Comparison of ENCODE assay signal across 30 mouse cellular contexts in the genomic region with DNA sequence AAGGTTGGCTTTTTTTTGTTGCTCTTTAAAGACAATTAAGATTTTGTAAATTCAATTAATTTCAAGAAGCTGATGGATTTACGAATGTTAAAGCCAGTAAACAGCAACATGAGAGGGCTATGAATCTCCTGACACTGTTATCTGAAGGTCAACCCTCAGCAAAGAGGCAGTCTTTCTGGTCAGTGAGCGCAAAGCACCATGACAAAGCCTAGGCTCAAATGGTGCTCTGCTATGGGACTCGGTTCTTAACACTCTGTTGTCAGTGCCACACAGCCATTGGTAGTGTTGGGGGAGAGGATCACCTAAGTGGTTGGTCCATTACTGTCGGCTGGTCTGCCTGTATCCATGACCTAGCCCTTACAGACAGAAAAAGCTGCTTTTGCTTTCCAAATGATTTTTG.
DNase-seq lines count a peak whose midpoint lies in the region; ATAC-seq lines count a peak whose summit lies in the region.
"Had no signal": no experiment of that assay in that cellular context is flagged by ENCODE, and none has a peak within 500 bp of the region (broad histone marks: within the 10 kb centered on the region; RNA-seq: fewer than 3 reads in every experiment).

No protein-coding gene starts in this region.

- no peaks in the 10 kb centered on the region for H3K9me3 ChIP-seq in kidney, embryonic 14.5 days (ENCODE audit: control insufficient read depth, low read length)
- H3K9me3 ChIP-seq in kidney, embryonic 16.5 days (ENCODE audit: low read length) = no peaks in the 10 kb centered on the region
- H3K9me3 ChIP-seq in midbrain, embryonic 16.5 days (replicated peaks; ENCODE audit: control insufficient read depth, low read length, poor library complexity, severe bottlenecking) = no peaks in the 10 kb centered on the region
- H3K9me3 ChIP-seq in midbrain, embryonic 10.5 days (replicated peaks) = no peaks in the 10 kb centered on the region
- H3K9me3 ChIP-seq in neural tube, embryonic 15.5 days (replicated peaks) = no peaks in the 10 kb centered on the region
- H3K9me3 ChIP-seq in heart, embryonic 10.5 days = no peaks in the 10 kb centered on the region
- H3K9me3 ChIP-seq: embryonic facial prominence, embryonic 10.5 days; embryonic facial prominence, embryonic 15.5 days; forebrain, embryonic 12.5 days; liver, embryonic 12.5 days; megakaryocyte, embryonic 14.5 days; stomach, embryonic 15.5 days had no signal

- H3K36me3 ChIP-seq in kidney, embryonic 14.5 days (ENCODE audit: control insufficient read depth, insufficient read depth, low read length) = no peaks in the 10 kb centered on the region
- no peaks in the 10 kb centered on the region for H3K36me3 ChIP-seq in kidney, embryonic 16.5 days (ENCODE audit: insufficient read depth, low read length)
- no peaks in the 10 kb centered on the region for H3K36me3 ChIP-seq in midbrain, embryonic 16.5 days (ENCODE audit: control insufficient read depth, insufficient read depth, low read length)
- no peaks in the 10 kb centered on the region for H3K36me3 ChIP-seq in midbrain, embryonic 10.5 days
- H3K36me3 ChIP-seq in neural tube, embryonic 15.5 days = no peaks in the 10 kb centered on the region
- no peaks in the 10 kb centered on the region for H3K36me3 ChIP-seq in heart, embryonic 10.5 days
- H3K36me3 ChIP-seq: embryonic facial prominence, embryonic 10.5 days; embryonic facial prominence, embryonic 15.5 days; forebrain, embryonic 12.5 days; G1E; liver, embryonic 12.5 days; stomach, embryonic 15.5 days had no signal

- no peaks in the 10 kb centered on the region for H3K27me3 ChIP-seq in kidney, embryonic 14.5 days (ENCODE audit: control insufficient read depth, insufficient read depth, low read length)
- no peaks in the 10 kb centered on the region for H3K27me3 ChIP-seq in kidney, embryonic 16.5 days (ENCODE audit: insufficient read depth, low read length)
- no peaks in the 10 kb centered on the region for H3K27me3 ChIP-seq in midbrain, embryonic 16.5 days (ENCODE audit: control insufficient read depth, insufficient read depth, low read depth, low read length)
- no peaks in the 10 kb centered on the region for H3K27me3 ChIP-seq in midbrain, embryonic 10.5 days (ENCODE audit: low read depth, poor library complexity, severe bottlenecking)
- H3K27me3 ChIP-seq in neural tube, embryonic 15.5 days (replicated peaks) = no peaks in the 10 kb centered on the region
- H3K27me3 ChIP-seq in heart, embryonic 10.5 days (ENCODE audit: insufficient read depth, poor library complexity, severe bottlenecking) = no peaks in the 10 kb centered on the region
- H3K27me3 ChIP-seq: embryonic facial prominence, embryonic 15.5 days; forebrain, embryonic 12.5 days; stomach, embryonic 15.5 days had no signal

- no peak overlapping the region for H3K27ac ChIP-seq in kidney, embryonic 14.5 days (ENCODE audit: low read depth, low read length)
- no peak overlapping the region for H3K27ac ChIP-seq in kidney, embryonic 16.5 days (ENCODE audit: low read length)
- no peak overlapping the region for H3K27ac ChIP-seq in midbrain, embryonic 16.5 days (ENCODE audit: low read length)
- H3K27ac ChIP-seq in midbrain, embryonic 10.5 days (replicated peaks) = no peak overlapping the region
- H3K27ac ChIP-seq in neural tube, embryonic 15.5 days (replicated peaks) = no peak overlapping the region
- no peak overlapping the region for H3K27ac ChIP-seq in heart, embryonic 10.5 days
- H3K27ac ChIP-seq: embryonic facial prominence, embryonic 10.5 days; embryonic facial prominence, embryonic 15.5 days; forebrain, embryonic 12.5 days; layer of hippocampus, adult 2 months; left cerebral cortex, adult 2 months; liver, embryonic 12.5 days; stomach, embryonic 15.5 days had no signal

- no peak overlapping the region for H3K9ac ChIP-seq in kidney, embryonic 14.5 days (ENCODE audit: low read depth, low read length)
- no peak overlapping the region for H3K9ac ChIP-seq in kidney, embryonic 16.5 days (replicated peaks; ENCODE audit: low read length)
- no peak overlapping the region for H3K9ac ChIP-seq in midbrain, embryonic 16.5 days (ENCODE audit: low read depth, low read length)
- H3K9ac ChIP-seq in neural tube, embryonic 15.5 days (replicated peaks) = no peak overlapping the region
- H3K9ac ChIP-seq: embryonic facial prominence, embryonic 15.5 days; forebrain, embryonic 12.5 days; forebrain, postnatal 0 days; liver, embryonic 12.5 days; liver, postnatal 0 days; stomach, embryonic 15.5 days had no signal

- WGBS in kidney, embryonic 14.5 days = 40% methylated on average over 4 of the region's 4 CpGs
- 40% methylated on average over 4 of the region's 4 CpGs for WGBS in kidney, embryonic 16.5 days
- 80% methylated on average over 4 of the region's 4 CpGs for WGBS in midbrain, embryonic 16.5 days
- WGBS in midbrain, embryonic 10.5 days = 65% methylated on average over 4 of the region's 4 CpGs
- 48% methylated on average over 4 of the region's 4 CpGs for WGBS in neural tube, embryonic 15.5 days
- 66% methylated on average over 4 of the region's 4 CpGs for WGBS in heart, embryonic 10.5 days

- peak; percentile 16 for DNase-seq in cerebellum, adult 9-10 months
- no peak for DNase-seq in cerebellum, postnatal 36 days
- no peak for DNase-seq in midbrain, embryonic 10.5 days (ENCODE audit: low spot score)
- no peak for DNase-seq in heart, embryonic 10.5 days (ENCODE audit: low spot score)
- DNase-seq: adrenal gland, postnatal 10 days; cerebellum, adult 11 months; cerebellum, adult 9-11 months; forebrain, postnatal 0 days; gastrocnemius, postnatal 10 days; heart, postnatal 14 days; kidney, adult 8-10 months; kidney, postnatal 36 days; liver, postnatal 0 days; lung, postnatal 4 days; right cerebral cortex, postnatal 25 days had no signal

- H3K4me3 ChIP-seq in kidney, embryonic 14.5 days (ENCODE audit: low read length) = no peak overlapping the region
- H3K4me3 ChIP-seq in kidney, embryonic 16.5 days (ENCODE audit: low read length) = no peak overlapping the region
- H3K4me3 ChIP-seq in midbrain, embryonic 16.5 days (ENCODE audit: low read depth, low read length) = no peak overlapping the region
- H3K4me3 ChIP-seq in midbrain, embryonic 10.5 days = no peak overlapping the region
- H3K4me3 ChIP-seq in neural tube, embryonic 15.5 days (replicated peaks) = peak overlapping the region; percentile 18; the same call in 1 of the 2 replicates
- no peak overlapping the region for H3K4me3 ChIP-seq in heart, embryonic 10.5 days
- H3K4me3 ChIP-seq: embryonic facial prominence, embryonic 10.5 days; embryonic facial prominence, embryonic 15.5 days; forebrain, embryonic 12.5 days; layer of hippocampus, adult 2 months; left cerebral cortex, adult 2 months; liver, embryonic 12.5 days; megakaryocyte, embryonic 14.5 days; stomach, embryonic 15.5 days had no signal

- ATAC-seq in kidney, embryonic 14.5 days (ENCODE audit: low FRiP score, low TSS enrichment) = no peak
- ATAC-seq in kidney, embryonic 16.5 days (ENCODE audit: low FRiP score, low TSS enrichment) = no peak
- ATAC-seq in midbrain, embryonic 16.5 days = no peak
- no peak for ATAC-seq in neural tube, embryonic 15.5 days (ENCODE audit: low FRiP score)
- ATAC-seq: forebrain, postnatal 0 days; intestine, embryonic 16.5 days; liver, embryonic 12.5 days; liver, postnatal 0 days; lung, postnatal 0 days had no signal

- peaks cover 16% of the 10 kb centered on the region for H3K4me1 ChIP-seq in kidney, embryonic 14.5 days (ENCODE audit: control insufficient read depth, insufficient read depth, low read length)
- peaks cover 23% of the 10 kb centered on the region for H3K4me1 ChIP-seq in kidney, embryonic 16.5 days (ENCODE audit: insufficient read depth, low read length)
- peaks cover 11% of the 10 kb centered on the region for H3K4me1 ChIP-seq in midbrain, embryonic 16.5 days (ENCODE audit: control insufficient read depth, insufficient read depth, low read length)
- peaks cover 13% of the 10 kb centered on the region for H3K4me1 ChIP-seq in midbrain, embryonic 10.5 days
- peaks cover 39% of the 10 kb centered on the region for H3K4me1 ChIP-seq in neural tube, embryonic 15.5 days
- peaks cover 4% of the 10 kb centered on the region for H3K4me1 ChIP-seq in heart, embryonic 10.5 days
- H3K4me1 ChIP-seq: liver, embryonic 12.5 days; stomach, embryonic 15.5 days had no signal

- H3K4me2 ChIP-seq in kidney, embryonic 14.5 days (replicated peaks; ENCODE audit: low read depth, low read length) = 0 out of 2 replicates have a peak overlapping the region, but pooled peaks have one; percentile 17
- H3K4me2 ChIP-seq in kidney, embryonic 16.5 days (replicated peaks; ENCODE audit: low read depth, low read length) = no peak overlapping the region
- H3K4me2 ChIP-seq in midbrain, embryonic 16.5 days (ENCODE audit: low read length) = peak overlapping the region; percentile 33
- H3K4me2 ChIP-seq in neural tube, embryonic 15.5 days = peak overlapping the region; percentile 42
- H3K4me2 ChIP-seq: embryonic facial prominence, embryonic 15.5 days; forebrain, embryonic 12.5 days; liver, embryonic 12.5 days; stomach, embryonic 15.5 days had no signal
